Mouse (Mus musculus) brain, embryonic 14.5 days (tissue): ENCODE results near the gene Ifnlr1.

ENCODE experiments used
- CTCF ChIP-seq: fragments of 200-500 bp; IDR thresholded peaks from 2 replicates; pipeline ENCODE4 v1.5.1; 2012; ENCODE audit warnings: inconsistent platforms, mild to moderate bottlenecking, moderate library complexity, borderline replicate concordance; ENCODE audit not compliant: insufficient read depth, insufficient read length; ENCODE audit errors: extremely low read depth
- POLR2A ChIP-seq: fragments of 200-500 bp; IDR thresholded peaks from 2 replicates; pipeline ENCODE4 v1.6.1; 2012; ENCODE audit warnings: mild to moderate bottlenecking, inconsistent platforms, borderline replicate concordance; ENCODE audit not compliant: poor library complexity, insufficient read depth, insufficient read length, severe bottlenecking; ENCODE audit errors: extremely low read depth

DNA sequence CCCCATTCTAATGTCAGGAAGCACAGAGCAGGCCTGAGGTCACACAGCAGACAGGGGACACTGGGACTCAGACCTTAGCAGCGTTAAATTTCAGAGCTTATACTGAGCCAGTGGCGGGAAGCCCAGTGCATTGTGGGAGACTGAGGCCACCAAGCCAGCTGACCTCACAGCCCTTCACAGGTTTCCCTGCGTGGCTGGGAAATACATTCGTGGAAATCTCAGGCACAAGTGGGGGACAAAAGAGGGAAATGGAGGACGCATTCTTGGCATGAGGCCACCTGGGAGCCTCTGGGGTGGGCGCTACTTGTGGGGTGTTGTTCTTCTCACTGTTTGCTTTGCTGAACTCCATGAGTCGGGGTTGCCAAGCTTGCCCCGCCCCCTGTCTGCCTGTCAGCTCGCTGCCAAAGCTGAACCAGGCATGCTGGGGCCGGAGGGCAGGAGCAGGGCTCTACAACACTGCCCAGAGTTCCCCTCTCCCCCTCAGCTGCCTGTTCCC lies 29.9 kb upstream of the Ifnlr1 start:
- TF ChIP-seq CTCF (no peak), POLR2A (no peak)
